Mouse (Mus musculus) E14TG2a.4 (cell line): ENCODE results near the gene Aldh1l1.

ENCODE experiments used
- CTCF ChIP-seq: conservative IDR thresholded peaks from 2 replicates; pipeline ENCODE4 v1.5.1; 2014; ENCODE audit warnings: low read length
- NANOG ChIP-seq: IDR thresholded peaks from 2 replicates; pipeline ENCODE4 v1.6.1; 2014; ENCODE audit warnings: borderline replicate concordance, low read length, mixed read lengths
- POU5F1 ChIP-seq: IDR thresholded peaks from 2 replicates; pipeline ENCODE4 v1.6.1; 2014; ENCODE audit warnings: low read length, borderline replicate concordance

- no peak for TF ChIP-seq CTCF
- TF ChIP-seq NANOG = no peak
- TF ChIP-seq POU5F1 = no peak
These were observed 32.5 kb upstream of the Aldh1l1 start for GRCm38 (mm10) chr6:90453751-90454150.
